Mouse (Mus musculus) ES-E14 (cell line): Measurements from ENCODE around the gene Lgals1.

Experiments
- MAFK ChIP-seq: IDR thresholded peaks from 2 replicates; pipeline ENCODE4 v1.6.1; 2014; ENCODE audit warnings: mild to moderate bottlenecking, low read depth, low read length, inconsistent platforms; ENCODE audit not compliant: insufficient read depth
- ZC3H11A ChIP-seq: IDR thresholded peaks from 2 replicates; pipeline ENCODE4 v1.6.1; 2012; ENCODE audit warnings: low read depth, mild to moderate bottlenecking, inconsistent platforms, low read length, borderline replicate concordance
- ZNF384 ChIP-seq: IDR thresholded peaks from 2 replicates; pipeline ENCODE4 v1.6.1; 2012; ENCODE audit warnings: low read depth, low read length, inconsistent platforms

DNA sequence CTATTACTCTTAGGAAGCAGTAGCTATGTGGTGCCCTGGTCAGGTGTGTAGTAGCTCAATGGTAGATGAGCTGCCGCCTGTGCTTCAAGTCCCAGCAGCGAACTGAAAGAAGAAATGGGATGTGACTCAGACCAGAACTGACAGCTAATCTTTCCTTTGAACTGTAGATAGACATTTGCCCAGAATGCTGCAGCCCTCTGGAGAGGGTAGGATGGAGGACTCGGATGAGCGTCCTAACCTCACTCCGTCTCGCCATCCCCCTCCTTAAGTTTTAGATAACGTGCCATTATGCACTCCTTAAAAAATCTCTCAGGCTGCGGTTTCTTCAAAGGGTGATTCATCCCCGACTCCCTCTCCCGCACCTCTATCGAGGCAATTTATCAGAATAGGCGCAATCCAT is 6.6 kb upstream of the Lgals1 start:
- TF ChIP-seq ZC3H11A (no peak), ZNF384 (no peak), MAFK (no peak)
